Mouse (Mus musculus): ENCODE results near the gene Zfhx3.

Gene Zfhx3

DNA sequence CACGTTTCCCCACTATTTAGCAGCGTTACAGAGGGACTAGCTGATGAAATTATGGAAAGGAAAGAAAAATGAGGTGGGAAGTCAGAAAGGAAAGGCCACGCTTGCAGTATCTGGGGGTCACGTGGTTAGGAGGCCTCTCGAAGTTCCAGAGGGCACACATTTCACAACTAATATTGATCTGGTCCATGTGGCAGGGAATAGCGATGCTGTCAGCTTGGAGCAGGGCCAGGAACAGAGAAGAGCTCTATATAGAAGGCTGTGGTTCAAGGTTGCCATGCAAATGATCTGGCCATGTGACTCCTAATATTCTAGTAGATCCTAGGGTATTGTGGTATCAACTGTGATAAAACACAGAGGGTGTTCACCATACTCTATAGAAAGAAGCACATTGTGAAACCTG lies 1048.1 kb downstream of the Zfhx3 start:
- DNase-seq (ENCODE audit: low spot score in 2 of 2), result no peak

GRCm38 (mm10) chr8:108991395-108991794 lies 1049.0 kb downstream of the Zfhx3 start:
- no peak for DNase-seq (ENCODE audit: low spot score in 2 of 2)

DNA sequence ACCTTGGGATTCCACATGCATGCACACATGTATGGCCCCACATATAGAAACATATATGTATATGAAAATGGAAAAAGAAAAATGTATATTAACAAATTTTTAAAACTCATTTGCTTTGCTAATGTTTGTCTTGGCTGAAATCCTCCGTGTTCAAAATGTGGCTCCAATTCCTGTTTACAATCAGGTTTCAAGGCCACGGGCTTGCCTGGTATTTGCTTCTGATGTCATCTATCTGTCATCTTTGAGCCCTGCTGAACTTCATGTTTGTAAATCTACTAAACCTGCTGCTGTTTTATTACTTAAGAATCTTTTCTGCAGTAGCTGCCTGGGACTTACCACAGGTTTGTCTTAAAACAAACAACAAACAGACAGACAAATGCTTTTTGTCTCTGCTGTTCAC lies 1051.3 kb downstream of the Zfhx3 start:
- DNase-seq (ENCODE audit: low spot score in 2 of 2), result no peak

GRCm38 (mm10) chr8:108994187-108994586 lies 1051.7 kb downstream of the Zfhx3 start:
- DNase-seq (ENCODE audit: low spot score in 2 of 2), result no peak

- no peak for DNase-seq (ENCODE audit: low spot score in 2 of 2)
Measured at GRCm38 (mm10) chr8:108994880-108995279, 1052.4 kb downstream of the Zfhx3 start.

DNA sequence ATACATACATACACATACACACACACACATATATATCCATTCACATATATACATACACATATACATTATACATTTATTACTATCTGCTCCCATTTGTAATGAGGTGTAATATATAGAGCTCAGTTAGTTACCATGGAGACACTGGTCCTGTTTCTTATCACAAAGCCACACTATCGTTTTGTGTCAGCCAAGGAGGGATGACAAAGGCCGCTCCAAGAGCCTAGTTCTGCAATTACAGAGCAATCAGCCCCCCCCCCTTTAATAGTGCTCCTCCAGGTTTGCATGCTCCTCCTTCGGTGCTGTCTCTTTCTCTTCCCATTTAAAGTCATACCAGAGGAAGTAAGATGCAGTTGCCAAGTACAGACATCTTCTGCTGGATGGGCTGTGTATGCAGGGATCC lies 1054.9 kb downstream of the Zfhx3 start:
- DNase-seq (ENCODE audit: low spot score in 2 of 2), result no peak

DNA sequence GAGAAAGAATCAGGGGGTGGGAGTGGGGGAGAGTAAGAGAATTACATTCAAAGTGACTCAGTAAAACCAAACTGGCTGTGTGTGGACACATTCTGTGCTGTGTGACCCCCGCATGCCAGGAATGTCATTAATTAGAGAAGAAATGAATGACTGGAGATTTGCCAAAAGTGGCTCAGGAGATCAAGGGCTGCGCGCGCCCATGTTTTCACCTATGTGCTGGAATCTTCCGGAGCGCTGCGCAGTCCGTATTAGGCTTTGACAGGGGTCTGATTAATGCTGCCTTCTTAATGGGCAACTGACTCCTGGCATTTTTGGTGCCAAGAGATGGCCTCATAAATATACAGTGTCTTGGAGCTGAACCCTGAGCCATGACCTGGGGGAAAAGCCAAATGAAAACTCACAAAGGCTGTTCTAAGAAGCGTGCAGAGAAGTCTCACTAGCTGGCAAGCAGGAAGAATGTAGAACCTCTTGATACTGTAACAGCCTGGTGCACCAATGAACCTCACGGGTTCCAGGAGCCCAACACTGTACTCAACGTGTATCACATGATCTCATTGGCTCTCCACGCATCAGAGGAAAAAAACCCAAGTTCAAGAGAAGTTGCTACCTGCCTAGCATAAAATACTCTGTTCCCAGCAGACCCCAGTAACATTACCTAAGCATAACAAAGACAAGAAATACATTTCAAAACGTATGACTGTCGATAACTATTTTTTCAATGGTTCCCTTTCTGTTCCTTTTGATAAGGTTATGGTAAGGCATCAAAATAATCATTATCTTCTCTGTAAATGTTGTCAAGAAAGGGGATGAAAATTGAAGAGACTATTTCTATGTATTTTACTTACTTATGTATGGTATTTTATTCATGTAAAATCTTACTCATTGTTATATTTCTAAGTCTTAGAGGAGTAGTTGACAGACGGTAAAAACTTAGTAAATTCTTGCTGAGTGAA lies 1057.1 kb downstream of the Zfhx3 start:
- DNase-seq (ENCODE audit: low spot score in 2 of 2), result no peak

DNA sequence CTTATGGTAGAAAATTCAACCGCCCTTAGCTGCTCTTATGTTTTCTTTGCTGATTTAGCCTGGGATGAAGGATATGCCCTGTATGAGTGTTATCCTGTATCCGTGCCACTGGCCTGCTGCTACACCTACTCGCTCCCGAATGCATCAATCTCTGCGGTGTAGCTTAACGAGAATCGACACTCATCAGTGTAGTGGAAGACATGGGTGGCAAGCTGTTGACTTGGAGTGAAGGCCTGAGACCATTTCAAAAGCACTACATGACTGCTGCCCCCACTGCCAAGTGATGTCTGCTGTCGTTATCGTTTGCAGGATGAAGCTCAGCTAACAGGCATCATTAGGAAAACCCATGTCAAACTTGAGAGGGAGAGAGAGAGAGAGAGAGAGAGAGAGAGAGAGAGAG lies 1058.6 kb downstream of the Zfhx3 start:
- DNase-seq (ENCODE audit: low spot score in 2 of 2), result no peak

DNA sequence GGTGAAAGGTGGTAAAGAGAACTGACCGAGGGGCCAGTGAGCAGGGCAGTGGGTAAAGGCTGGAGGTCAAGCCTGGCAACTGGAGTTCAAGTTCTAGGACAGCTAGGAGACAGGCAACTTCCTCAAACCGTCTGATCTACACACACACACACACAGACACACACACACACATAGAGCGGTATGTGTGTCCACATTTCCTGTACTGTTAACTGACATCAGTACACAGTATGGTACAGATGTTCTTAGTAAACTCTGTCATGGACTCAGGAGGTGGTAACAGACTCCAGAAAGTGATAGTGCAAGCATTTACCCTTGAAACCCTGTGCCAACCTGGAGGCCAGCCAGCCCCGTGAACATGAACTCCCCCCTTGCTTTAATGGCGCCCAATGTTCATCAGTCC lies 1059.5 kb downstream of the Zfhx3 start:
- DNase-seq (ENCODE audit: low spot score in 2 of 2), result no peak

DNA sequence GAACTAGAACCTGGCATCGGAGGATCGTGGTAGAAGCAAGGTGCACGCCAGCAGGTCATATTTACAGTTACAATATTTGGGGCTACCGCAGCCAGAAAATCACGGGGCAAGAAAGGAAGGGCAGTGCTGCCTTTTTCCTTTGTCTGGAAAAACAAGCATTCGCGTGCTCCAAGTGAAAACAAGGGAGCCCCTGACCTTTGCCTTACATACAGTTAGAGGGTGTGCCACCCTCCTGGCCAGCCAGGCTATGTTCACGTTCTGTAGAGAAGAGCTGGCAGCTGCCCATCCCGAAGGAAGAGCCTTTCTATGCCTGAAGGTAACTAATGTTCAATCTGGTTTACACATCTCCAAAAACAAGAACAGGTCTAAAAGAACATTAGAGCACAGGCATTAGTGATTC lies 1064.5 kb downstream of the Zfhx3 start:
- no peak for DNase-seq (ENCODE audit: low spot score in 2 of 2)
